Mouse (Mus musculus) midbrain, embryonic 16.5 days (tissue): Measurements from ENCODE around the gene Hist1h2bn. TPM values are rescaled to one million over a fixed set of nuclear protein-coding genes. Genes with fewer than 3 reads are reported as not detected.
A peak's percentile ranks its signal among the peaks of the same experiment; 100 is the strongest.
"Not testable (repeated sequence)": the region's sequence is repeated elsewhere in the genome, so short reads cannot be mapped to it uniquely, and the experiment has no call there.

Experiments
- ATAC-seq: fragments of 200-750 bp; cut with Nextera tagmentation; 2 replicates; pipeline ENCODE4 v1.8.0; 2017; ENCODE audit warnings: moderate TSS enrichment
- H3K27ac ChIP-seq: fragments of 300-500 bp; sonication (generic); 2 replicates; pipeline ENCODE4 v1.5.1; 2014; ENCODE audit warnings: mild to moderate bottlenecking, low read length, mixed read lengths
- H3K27me3 ChIP-seq: fragments of 300-500 bp; sonication (generic); 2 replicates; pipeline ENCODE4 v1.6.1; 2014; ENCODE audit warnings: low read depth, low read length, mixed read lengths; ENCODE audit not compliant: control insufficient read depth, insufficient read depth
- H3K36me3 ChIP-seq: fragments of 300-500 bp; sonication (generic); 2 replicates; pipeline ENCODE4 v1.6.1; 2014; ENCODE audit warnings: mild to moderate bottlenecking, low read length, moderate library complexity, mixed read lengths; ENCODE audit not compliant: control insufficient read depth, insufficient read depth
- H3K4me1 ChIP-seq: fragments of 300-500 bp; sonication (generic); 2 replicates; pipeline ENCODE4 v1.6.1; 2014; ENCODE audit warnings: mild to moderate bottlenecking, low read length, mixed read lengths; ENCODE audit not compliant: control insufficient read depth, insufficient read depth
- H3K4me2 ChIP-seq: fragments of 300-500 bp; sonication (generic); 2 replicates; pipeline ENCODE4 v1.6.1; 2014; ENCODE audit warnings: mild to moderate bottlenecking, low read length, mixed read lengths
- H3K4me3 ChIP-seq: fragments of 300-500 bp; sonication (generic); 2 replicates; pipeline ENCODE4 v1.5.1; 2014; ENCODE audit warnings: low read depth, mild to moderate bottlenecking, low read length, moderate library complexity, mixed read lengths
- H3K9ac ChIP-seq: fragments of 300-500 bp; sonication (generic); 2 replicates; pipeline ENCODE4 v1.6.1; 2014; ENCODE audit warnings: low read depth, low read length, mixed read lengths
- H3K9me3 ChIP-seq: fragments of 300-500 bp; sonication (generic); replicated peaks from 2 replicates; pipeline ENCODE4 v1.6.1; 2014; ENCODE audit warnings: mild to moderate bottlenecking, low read length, mixed read lengths; ENCODE audit not compliant: control insufficient read depth, poor library complexity, severe bottlenecking
- WGBS: fragments of 180-500 bp; shearing (Covaris S2); extraction: QIAGEN DNeasy Blood & Tissue Kit; methylation state at CpG from one replicate; pipeline ENCODE4 v1.1.7; 2014; 5-methylcytosine and 5-hydroxymethylcytosine counted together
- polyA plus RNA-seq: library from polyadenylated mRNA; unstranded; fragments of >200 nt; fragmentation: Nextera tagmentation; extraction: Ambion mirVana; gene quantifications from 2 replicates; pipeline ENCODE4 v1.2.1, GENCODE M21; 2015

The Hist1h2bn gene
- polyA plus RNA-seq, 1 experiment from 2014 or later: 1.1 TPM

- H3K9me3 ChIP-seq, H3K36me3 ChIP-seq, H3K27me3 ChIP-seq: not testable (repeated sequence)
- peak; percentile 86 for ATAC-seq
- Histone ChIP-seq H3K4me3 (peak within 1 kb of the TSS; percentile 43), H3K9ac (peak within 1 kb of the TSS; percentile 63), H3K27ac (peak within 1 kb of the TSS; percentile 86), H3K4me2 (peak within 1 kb of the TSS; percentile 81), H3K4me1 (peaks cover 28% of the 10 kb centered on the region)
- WGBS: under 1% methylated on average over 39 of the region's 56 CpGs
Measured at GRCm38 (mm10) chr13:21750159-21751017, 3.5 kb upstream of the Hist1h2bn start, which contains the start of gene Hist1h4k. Hist1h4k (minus strand) TSS chr13:21750505.

- Histone ChIP-seq H3K27ac (no peak overlapping the region), H3K9me3 (no peaks in the 10 kb centered on the region), H3K36me3 (no peaks in the 10 kb centered on the region), H3K27me3 (no peaks in the 10 kb centered on the region), H3K4me3 (no peak overlapping the region), H3K4me1 (peaks cover 28% of the 10 kb centered on the region), H3K4me2 (no peak overlapping the region), H3K9ac (no peak overlapping the region)
- no peak for ATAC-seq
Measured at GRCm38 (mm10) chr13:21751417-21751816, 2.5 kb upstream of the Hist1h2bn start.

- WGBS: 75% methylated on average over 3 of the region's 3 CpGs
Measured at GRCm38 (mm10) chr13:21751827-21752226, 2.1 kb upstream of the Hist1h2bn start.

GRCm38 (mm10) chr13:21752356-21752755, 1.6 kb upstream of the Hist1h2bn start:
- Histone ChIP-seq H3K4me1 (peaks cover 26% of the 10 kb centered on the region), H3K9me3 (no peaks in the 10 kb centered on the region), H3K9ac (no peak overlapping the region), H3K36me3 (no peaks in the 10 kb centered on the region), H3K4me3 (no peak overlapping the region), H3K4me2 (no peak overlapping the region), H3K27me3 (no peaks in the 10 kb centered on the region), H3K27ac (no peak overlapping the region)
- no peak for ATAC-seq
- WGBS: 41% methylated on average over 3 of the region's 3 CpGs

More at GRCm38 (mm10) chr13:21751827-21752226, 2.1 kb upstream of the Hist1h2bn start:
- Histone ChIP-seq H3K9me3 (no peaks in the 10 kb centered on the region), H3K9ac (no peak overlapping the region), H3K4me2 (no peak overlapping the region), H3K4me3 (no peak overlapping the region), H3K27ac (no peak overlapping the region), H3K27me3 (no peaks in the 10 kb centered on the region), H3K4me1 (peaks cover 28% of the 10 kb centered on the region), H3K36me3 (no peaks in the 10 kb centered on the region)
- ATAC-seq: no peak

GRCm38 (mm10) chr13:21753051-21753523, 836 bp upstream of the Hist1h2bn start:
- peaks cover 23% of the 10 kb centered on the region for H3K4me1 ChIP-seq
- no peaks in the 10 kb centered on the region for H3K27me3 ChIP-seq
- H3K36me3 ChIP-seq: no peaks in the 10 kb centered on the region
- peak overlapping the region; percentile 44 for H3K4me3 ChIP-seq
- peak overlapping the region; percentile 93 for H3K27ac ChIP-seq
- H3K4me2 ChIP-seq: peak overlapping the region; percentile 82
- H3K9me3 ChIP-seq: no peaks in the 10 kb centered on the region
- 2% methylated on average over 7 of the region's 10 CpGs for WGBS
- H3K9ac ChIP-seq: peak overlapping the region; percentile 66
- no peak for ATAC-seq

GRCm38 (mm10) chr13:21754294-21755001, 525 bp downstream of the Hist1h2bn start:
- peaks cover 14% of the 10 kb centered on the region for H3K4me1 ChIP-seq
- ATAC-seq: peak; percentile 11; the same call in 1 of the 2 replicates
- peak overlapping the region; percentile 82 for H3K4me2 ChIP-seq
- H3K27ac ChIP-seq: peak overlapping the region; percentile 75
- WGBS: under 1% methylated on average over 19 of the region's 26 CpGs
- H3K9me3 ChIP-seq, H3K36me3 ChIP-seq, H3K27me3 ChIP-seq: not testable (repeated sequence)
- peak overlapping the region; percentile 44 for H3K4me3 ChIP-seq
- H3K9ac ChIP-seq: peak overlapping the region; percentile 54

- Histone ChIP-seq H3K27me3 (no peaks in the 10 kb centered on the region), H3K4me3 (no peak overlapping the region), H3K9ac (no peak overlapping the region), H3K36me3 (no peaks in the 10 kb centered on the region), H3K4me1 (peaks cover 12% of the 10 kb centered on the region), H3K9me3 (no peaks in the 10 kb centered on the region), H3K4me2 (no peak overlapping the region), H3K27ac (no peak overlapping the region)
- 71% methylated on average over 1 of the region's 1 CpGs for WGBS
- no peak for ATAC-seq
Measured at GRCm38 (mm10) chr13:21755707-21756106, 1.8 kb downstream of the Hist1h2bn start.

GRCm38 (mm10) chr13:21778814-21779766, 25.2 kb downstream of the Hist1h2bn start:
- peak overlapping the region; percentile 42 for H3K4me3 ChIP-seq
- H3K4me2 ChIP-seq: peak overlapping the region; percentile 88
- peaks cover 20% of the 10 kb centered on the region for H3K4me1 ChIP-seq
- peak overlapping the region; percentile 76 for H3K27ac ChIP-seq
- H3K9me3 ChIP-seq: no peaks in the 10 kb centered on the region
- peak; percentile 96 for ATAC-seq
- 5% methylated on average over 33 of the region's 33 CpGs for WGBS
- no peaks in the 10 kb centered on the region for H3K36me3 ChIP-seq
- H3K27me3 ChIP-seq: no peaks in the 10 kb centered on the region; the same call in 1 of the 2 replicates
- peak overlapping the region; percentile 58 for H3K9ac ChIP-seq
